Mouse (Mus musculus) forelimb bud, embryonic 11.5 days (tissue): Measurements from ENCODE around the gene H2-Eb1.

Experiments used
- DNase-seq: peaks from one replicate; pipeline ENCODE4 v3.0.0-alpha.2; 2012; ENCODE audit warnings: low read depth, low spot score

H2-Eb1 gene

GRCm38 (mm10) chr17:34305380-34306030, at the start of gene H2-Eb1:
Gene H2-Eb1 (plus strand): TSS chr17:34305867.
- DNase-seq = peak; percentile 84

- DNase-seq = no peak
Observed at GRCm38 (mm10) chr17:34256501-34256900, 49.2 kb upstream of the H2-Eb1 start.

GRCm38 (mm10) chr17:34257594-34258375, 47.9 kb upstream of the H2-Eb1 start, which contains the start of gene H2-Ab1:
Gene H2-Ab1 (plus strand): TSS chr17:34257689.
- DNase-seq = peak; percentile 44

- DNase-seq = no peak
Observed at GRCm38 (mm10) chr17:34260551-34260950, 45.1 kb upstream of the H2-Eb1 start.

DNA sequence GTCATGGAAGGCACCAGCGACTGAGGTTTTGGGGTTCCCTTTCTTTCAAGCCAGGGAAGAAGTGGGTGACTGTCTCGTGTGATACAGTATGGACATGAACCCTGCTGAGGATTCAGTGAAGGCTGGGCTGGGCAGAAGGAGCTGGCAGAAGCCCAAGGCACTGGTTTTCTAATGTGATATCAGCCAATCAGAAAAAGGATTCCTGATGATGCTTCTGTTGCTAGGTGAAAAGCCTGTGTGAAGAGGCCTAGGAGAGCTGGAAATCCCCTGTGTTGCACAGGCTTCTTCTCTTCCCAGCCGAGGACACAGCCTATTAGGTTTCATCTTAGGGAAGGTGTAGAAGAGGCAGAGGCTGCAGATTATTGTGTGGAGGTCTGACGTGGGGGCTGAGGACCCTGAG, 44.2 kb upstream of the H2-Eb1 start:
- peak; percentile 69 for DNase-seq

- DNase-seq = peak; percentile 88
Observed at GRCm38 (mm10) chr17:34263068-34263467, 42.6 kb upstream of the H2-Eb1 start.

DNA sequence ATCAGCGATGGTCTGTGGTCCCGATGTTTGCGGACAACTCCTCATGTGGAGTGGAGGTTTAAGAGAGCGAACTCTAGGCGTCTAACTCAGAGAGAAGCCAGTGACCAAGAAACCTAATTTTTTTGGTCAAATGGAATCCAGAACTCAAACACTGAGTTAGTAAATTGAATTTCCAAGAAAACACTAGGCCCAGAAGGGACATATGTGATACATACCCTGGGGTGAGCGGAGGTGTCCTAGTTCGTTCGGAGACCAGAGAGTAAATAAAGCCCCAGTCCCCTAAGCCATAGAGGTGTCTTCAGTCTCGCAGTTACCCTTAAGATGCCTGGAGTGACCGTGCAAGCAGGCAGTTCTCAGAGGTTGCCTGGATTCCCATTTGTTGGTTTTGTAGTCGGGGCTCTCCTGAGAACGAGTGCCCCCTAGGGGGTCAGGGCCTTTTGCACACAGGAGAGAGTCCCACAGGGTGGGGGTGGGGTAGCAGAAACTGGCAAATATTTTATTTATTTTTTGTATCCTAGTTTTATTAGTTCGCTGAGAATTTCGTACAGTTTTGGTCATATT, 41.8 kb upstream of the H2-Eb1 start:
- DNase-seq = peak; percentile 27

DNA sequence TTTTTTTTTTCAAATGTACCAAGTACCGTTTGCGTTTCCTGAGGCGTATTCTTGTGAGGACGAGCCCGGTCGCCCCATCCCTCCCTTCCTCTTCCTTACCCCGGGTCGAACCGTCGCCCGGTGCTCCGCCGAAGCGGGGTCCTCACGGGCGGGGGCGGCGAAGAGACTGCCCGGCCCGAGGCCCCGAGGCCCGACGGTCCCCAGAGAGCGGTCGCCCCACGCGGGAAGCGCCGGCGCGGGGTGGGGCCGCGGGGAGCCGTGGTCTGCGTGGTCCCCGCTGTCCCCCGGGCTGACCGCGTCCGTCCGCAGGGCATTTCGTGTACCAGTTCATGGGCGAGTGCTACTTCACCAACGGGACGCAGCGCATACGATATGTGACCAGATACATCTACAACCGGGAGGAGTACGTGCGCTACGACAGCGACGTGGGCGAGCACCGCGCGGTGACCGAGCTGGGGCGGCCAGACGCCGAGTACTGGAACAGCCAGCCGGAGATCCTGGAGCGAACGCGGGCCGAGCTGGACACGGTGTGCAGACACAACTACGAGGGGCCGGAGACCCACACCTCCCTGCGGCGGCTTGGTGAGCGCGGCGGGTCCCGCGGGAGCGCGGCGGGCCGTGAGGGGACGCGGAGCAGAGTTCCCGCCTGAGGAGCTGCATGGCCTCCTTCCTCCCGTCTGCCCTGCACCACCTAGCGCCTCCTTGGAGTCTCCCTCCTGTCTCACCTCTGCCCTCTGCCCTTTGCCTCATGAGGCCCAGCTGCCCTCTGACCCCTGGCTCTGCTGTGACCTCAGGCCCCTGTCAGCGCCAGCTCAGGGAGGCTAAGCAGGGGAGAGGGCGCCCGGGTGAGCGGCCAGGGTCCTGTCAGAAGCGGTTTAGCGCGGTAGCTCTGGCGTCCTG, 41.0 kb upstream of the H2-Eb1 start:
- DNase-seq = no peak

DNA sequence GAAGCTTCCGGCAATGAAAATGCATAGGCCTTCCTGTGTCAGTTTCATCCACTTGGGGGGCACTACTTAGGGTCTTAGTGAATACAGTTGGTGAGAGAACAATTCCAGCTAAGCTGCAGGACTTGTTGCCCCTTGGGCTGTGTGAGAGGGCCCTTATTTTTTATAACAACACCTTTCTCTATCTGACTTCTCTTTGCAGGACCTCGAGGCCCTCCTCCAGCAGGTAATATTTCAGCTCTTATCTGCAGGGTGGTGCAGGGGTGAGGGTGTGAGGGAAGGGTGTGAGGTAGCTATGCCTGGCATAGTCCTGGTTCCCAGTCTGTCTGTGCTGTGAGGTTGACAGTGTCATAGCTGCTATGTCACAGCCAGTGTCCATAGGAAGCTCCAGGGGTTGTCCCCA, 37.4 kb upstream of the H2-Eb1 start:
- no peak for DNase-seq

- no peak for DNase-seq
Observed at GRCm38 (mm10) chr17:34268748-34269147, 36.9 kb upstream of the H2-Eb1 start.

GRCm38 (mm10) chr17:34269817-34270216, 35.9 kb upstream of the H2-Eb1 start:
- no peak for DNase-seq

GRCm38 (mm10) chr17:34270230-34270629, 35.4 kb upstream of the H2-Eb1 start:
- DNase-seq = no peak

GRCm38 (mm10) chr17:34270940-34271339, 34.7 kb upstream of the H2-Eb1 start:
- no peak for DNase-seq

DNA sequence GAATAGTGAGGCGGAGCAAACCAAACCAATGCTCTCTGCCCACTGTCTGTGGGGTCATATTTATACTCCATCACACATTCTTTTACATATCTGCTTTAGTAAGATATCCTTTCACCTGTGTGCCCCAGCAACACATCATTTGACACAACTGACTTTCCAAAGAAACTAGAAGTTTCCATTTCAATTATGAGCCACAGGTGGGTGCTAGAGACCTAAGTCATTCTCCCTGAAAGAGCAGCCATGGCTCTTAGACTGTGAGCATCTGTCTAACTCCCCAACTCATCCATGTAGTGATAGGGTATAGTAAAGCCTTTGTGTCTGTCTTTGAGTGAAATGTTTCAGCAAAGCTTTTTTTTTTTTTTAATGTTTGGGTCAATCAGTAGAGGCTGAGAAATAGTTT, 33.6 kb upstream of the H2-Eb1 start:
- no peak for DNase-seq

GRCm38 (mm10) chr17:34280499-34281038, 25.1 kb upstream of the H2-Eb1 start:
- no peak for DNase-seq

DNA sequence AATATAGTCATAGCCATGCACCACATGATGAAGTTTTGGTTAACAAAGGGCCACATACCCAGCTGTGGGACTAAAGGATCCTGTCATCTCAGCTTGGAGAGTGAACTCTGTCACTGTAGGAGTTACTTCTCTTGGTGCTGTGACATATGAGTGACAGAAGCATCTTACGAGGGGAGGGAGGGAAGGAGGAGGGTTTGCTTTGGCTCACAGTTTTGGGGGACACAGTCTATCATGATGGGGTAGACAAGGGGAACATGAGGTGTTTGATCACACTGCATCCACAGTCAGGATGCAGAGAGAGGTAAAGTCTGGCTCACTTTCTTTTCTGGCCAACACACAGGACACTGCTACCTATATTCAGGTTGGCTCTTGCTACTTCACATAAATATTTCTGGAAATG, 23.8 kb upstream of the H2-Eb1 start:
- DNase-seq = no peak

GRCm38 (mm10) chr17:34285371-34285770, 20.3 kb upstream of the H2-Eb1 start:
- no peak for DNase-seq

DNA sequence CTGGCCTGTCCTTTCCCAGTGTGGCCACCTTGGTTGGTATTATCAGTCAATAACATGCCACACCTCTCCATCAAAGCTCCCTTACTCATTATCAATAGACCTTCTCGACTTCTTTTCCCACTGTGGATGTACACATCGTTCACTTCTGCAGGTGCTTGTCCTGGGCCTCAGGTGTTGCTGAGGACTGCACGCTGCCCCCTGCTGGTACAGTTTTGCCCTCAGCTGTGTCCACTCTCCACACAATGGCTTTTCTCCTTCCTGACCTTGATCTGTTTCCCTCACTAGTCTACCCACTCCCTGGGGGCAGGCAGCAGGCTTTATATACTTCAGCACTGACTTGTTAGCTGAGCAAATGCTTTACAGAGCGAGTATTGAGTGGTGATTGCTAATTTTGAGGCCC, 19.8 kb upstream of the H2-Eb1 start:
- no peak for DNase-seq

GRCm38 (mm10) chr17:34286501-34286900, 19.2 kb upstream of the H2-Eb1 start:
- no peak for DNase-seq

GRCm38 (mm10) chr17:34286999-34287398, 18.7 kb upstream of the H2-Eb1 start:
- no peak for DNase-seq

DNA sequence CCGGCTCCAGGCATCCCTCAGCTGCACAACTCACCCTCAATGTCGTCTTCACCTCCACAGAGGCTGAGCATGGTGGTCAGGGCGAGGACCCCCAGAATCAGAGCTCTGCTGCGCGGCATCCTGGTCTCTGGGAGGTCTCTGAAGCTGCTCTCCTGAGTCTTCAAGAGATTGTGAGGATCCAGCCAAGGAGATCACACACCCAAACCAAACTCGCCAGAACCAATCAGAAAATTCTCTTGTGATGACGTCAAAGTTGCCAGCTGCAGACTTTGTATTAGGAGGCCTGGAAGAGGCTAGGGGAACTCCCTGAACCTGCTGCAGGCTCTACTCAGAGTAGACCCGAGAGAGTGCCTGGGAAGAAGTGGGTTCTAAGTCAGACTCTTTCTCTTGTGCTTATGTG, 18.0 kb upstream of the H2-Eb1 start, which contains the start of gene H2-Aa:
H2-Aa (minus strand) TSS at position 176 of the 400 bp plus-strand sequence.
- DNase-seq = peak; percentile 80
